23 mouse cellular contexts compared by ENCODE assay signal in genomic region chr10:18357212-18357611, GRCm38 (mm10). TPM values are rescaled to one million over a fixed set of nuclear protein-coding genes. Genes with fewer than 3 reads are reported as not detected.
DNase-seq lines count a peak whose midpoint lies in the region; ATAC-seq lines count a peak whose summit lies in the region.
"Had no signal": no experiment of that assay in that cellular context is flagged by ENCODE, and none has a peak within 500 bp of the region (broad histone marks: within the 10 kb centered on the region; RNA-seq: fewer than 3 reads in every experiment).

No protein-coding gene starts in this region.

- no peak overlapping the region for H3K27ac ChIP-seq in forebrain, embryonic 16.5 days (ENCODE audit: low read length)
- H3K27ac ChIP-seq in forebrain, embryonic 10.5 days = no peak overlapping the region
- no peak overlapping the region for H3K27ac ChIP-seq in lung, embryonic 16.5 days (ENCODE audit: low read length)
- H3K27ac ChIP-seq in hindbrain, embryonic 12.5 days = no peak overlapping the region
- H3K27ac ChIP-seq in hindbrain, embryonic 16.5 days (ENCODE audit: low read depth, low read length) = no peak overlapping the region
- H3K27ac ChIP-seq: embryonic facial prominence, embryonic 15.5 days; liver, embryonic 13.5 days; midbrain, embryonic 12.5 days had no signal

- no peak for DNase-seq in forebrain, embryonic 10.5 days (ENCODE audit: extremely low spot score, low spot score)
- DNase-seq in lung, postnatal 36 days = no peak
- DNase-seq: adrenal gland, adult 8-10 months; B cell, adult 2 months; cerebellum, adult 18-20 months; gastrocnemius, postnatal 14 days; heart, adult 18-20 months; heart, postnatal 10 days; kidney, postnatal 25 days; liver, embryonic 13.5 days; right cerebral cortex, postnatal 14 days had no signal

- no peak overlapping the region for H3K4me3 ChIP-seq in forebrain, embryonic 16.5 days (replicated peaks; ENCODE audit: low read length)
- H3K4me3 ChIP-seq in forebrain, embryonic 10.5 days = no peak overlapping the region
- H3K4me3 ChIP-seq in lung, embryonic 16.5 days (ENCODE audit: low read length) = no peak overlapping the region
- H3K4me3 ChIP-seq in hindbrain, embryonic 12.5 days = no peak overlapping the region
- no peak overlapping the region for H3K4me3 ChIP-seq in hindbrain, embryonic 16.5 days (ENCODE audit: low read length)
- H3K4me3 ChIP-seq: embryonic facial prominence, embryonic 15.5 days; heart, embryonic 12.5 days; liver, embryonic 13.5 days; midbrain, embryonic 12.5 days had no signal

- no peaks in the 10 kb centered on the region for H3K9me3 ChIP-seq in forebrain, embryonic 16.5 days (ENCODE audit: control insufficient read depth, low read length)
- no peaks in the 10 kb centered on the region for H3K9me3 ChIP-seq in forebrain, embryonic 10.5 days
- H3K9me3 ChIP-seq in lung, embryonic 16.5 days (ENCODE audit: control insufficient read depth, low read length) = no peaks in the 10 kb centered on the region
- no peaks in the 10 kb centered on the region for H3K9me3 ChIP-seq in hindbrain, embryonic 12.5 days (replicated peaks)
- H3K9me3 ChIP-seq in hindbrain, embryonic 16.5 days (ENCODE audit: control insufficient read depth, low read length) = no peaks in the 10 kb centered on the region
- H3K9me3 ChIP-seq: embryonic facial prominence, embryonic 15.5 days; G1E; heart, embryonic 12.5 days; liver, embryonic 13.5 days; midbrain, embryonic 12.5 days had no signal

- peaks cover 3% of the 10 kb centered on the region; the same call in 1 of the 2 replicates for H3K4me1 ChIP-seq in forebrain, embryonic 16.5 days (replicated peaks; ENCODE audit: control insufficient read depth, insufficient read depth, low read length)
- peaks cover 9% of the 10 kb centered on the region for H3K4me1 ChIP-seq in forebrain, embryonic 10.5 days
- no peaks in the 10 kb centered on the region for H3K4me1 ChIP-seq in lung, embryonic 16.5 days (replicated peaks; ENCODE audit: control insufficient read depth, insufficient read depth, low read length)
- H3K4me1 ChIP-seq in hindbrain, embryonic 12.5 days = no peaks in the 10 kb centered on the region
- H3K4me1 ChIP-seq in hindbrain, embryonic 16.5 days (ENCODE audit: control insufficient read depth, insufficient read depth, low read depth, low read length) = no peaks in the 10 kb centered on the region; the same call in 1 of the 2 replicates
- H3K4me1 ChIP-seq: liver, embryonic 13.5 days; midbrain, embryonic 12.5 days had no signal

- H3K4me2 ChIP-seq in forebrain, embryonic 16.5 days (ENCODE audit: low read length) = no peak overlapping the region
- no peak overlapping the region for H3K4me2 ChIP-seq in lung, embryonic 16.5 days (ENCODE audit: low read depth, low read length)
- H3K4me2 ChIP-seq in hindbrain, embryonic 12.5 days (replicated peaks) = no peak overlapping the region
- no peak overlapping the region for H3K4me2 ChIP-seq in hindbrain, embryonic 16.5 days (ENCODE audit: low read length)
- H3K4me2 ChIP-seq: embryonic facial prominence, embryonic 15.5 days; heart, embryonic 12.5 days; liver, embryonic 13.5 days; midbrain, embryonic 12.5 days had no signal

- WGBS in forebrain, embryonic 16.5 days = 72% methylated on average over 6 of the region's 6 CpGs
- 92% methylated on average over 6 of the region's 6 CpGs for WGBS in forebrain, embryonic 10.5 days
- WGBS in lung, embryonic 16.5 days = 58% methylated on average over 6 of the region's 6 CpGs
- WGBS in hindbrain, embryonic 12.5 days = 62% methylated on average over 6 of the region's 6 CpGs
- 46% methylated on average over 6 of the region's 6 CpGs for WGBS in hindbrain, embryonic 16.5 days

- peaks cover 7% of the 10 kb centered on the region for H3K27me3 ChIP-seq in forebrain, embryonic 16.5 days (replicated peaks; ENCODE audit: control insufficient read depth, insufficient read depth, low read length)
- no peaks in the 10 kb centered on the region for H3K27me3 ChIP-seq in forebrain, embryonic 10.5 days (ENCODE audit: poor library complexity, severe bottlenecking)
- no peaks in the 10 kb centered on the region for H3K27me3 ChIP-seq in lung, embryonic 16.5 days (ENCODE audit: control insufficient read depth, insufficient read depth, low read depth, low read length)
- H3K27me3 ChIP-seq in hindbrain, embryonic 12.5 days = no peaks in the 10 kb centered on the region
- H3K27me3 ChIP-seq in hindbrain, embryonic 16.5 days (replicated peaks; ENCODE audit: control insufficient read depth, insufficient read depth, low read length) = no peaks in the 10 kb centered on the region
- H3K27me3 ChIP-seq: CH12.LX; embryonic facial prominence, embryonic 15.5 days; heart, embryonic 12.5 days; liver, embryonic 13.5 days; midbrain, embryonic 12.5 days had no signal

- 0 out of 2 replicates have a peak, but pooled peaks have one; percentile 31 for ATAC-seq in forebrain, embryonic 16.5 days
- ATAC-seq in lung, embryonic 16.5 days (ENCODE audit: low read depth) = peak; percentile 64
- peak; percentile 69 for ATAC-seq in hindbrain, embryonic 12.5 days (ENCODE audit: low FRiP score)
- 0 out of 2 replicates have a peak, but pooled peaks have one; percentile 22 for ATAC-seq in hindbrain, embryonic 16.5 days
- ATAC-seq in granulocyte monocyte progenitor cell, adult 5-6 weeks (replicated peaks; ENCODE audit: poor library complexity, severe bottlenecking) = no peak
- ATAC-seq: activated CD4-positive, CD25-positive, alpha-beta regulatory T cell, adult 4 months; intestine, postnatal 0 days had no signal

- no peaks in the 10 kb centered on the region for H3K36me3 ChIP-seq in forebrain, embryonic 16.5 days (ENCODE audit: control insufficient read depth, insufficient read depth)
- no peaks in the 10 kb centered on the region for H3K36me3 ChIP-seq in forebrain, embryonic 10.5 days (replicated peaks)
- no peaks in the 10 kb centered on the region for H3K36me3 ChIP-seq in lung, embryonic 16.5 days (ENCODE audit: control insufficient read depth, insufficient read depth, low read length)
- H3K36me3 ChIP-seq in hindbrain, embryonic 12.5 days = no peaks in the 10 kb centered on the region
- H3K36me3 ChIP-seq in hindbrain, embryonic 16.5 days (ENCODE audit: control insufficient read depth, insufficient read depth, low read length) = no peaks in the 10 kb centered on the region
- H3K36me3 ChIP-seq: embryonic facial prominence, embryonic 15.5 days; G1E; heart, embryonic 12.5 days; liver, embryonic 13.5 days; midbrain, embryonic 12.5 days had no signal

- no peak overlapping the region for H3K9ac ChIP-seq in forebrain, embryonic 16.5 days (replicated peaks; ENCODE audit: low read depth, low read length)
- H3K9ac ChIP-seq in lung, embryonic 16.5 days (ENCODE audit: low read length) = no peak overlapping the region
- H3K9ac ChIP-seq in hindbrain, embryonic 12.5 days = no peak overlapping the region
- H3K9ac ChIP-seq in hindbrain, embryonic 16.5 days (ENCODE audit: low read depth, low read length) = no peak overlapping the region
- H3K9ac ChIP-seq: embryonic facial prominence, embryonic 15.5 days; heart, embryonic 12.5 days; liver, embryonic 13.5 days; midbrain, embryonic 12.5 days had no signal

RNA-seq across cellular contexts. Expression of gene Nhsl1, which starts 38.4 kb away (rescaled TPM):
- 16.9 and 17.4 TPM in 2 replicates for polyA plus RNA-seq in forebrain, embryonic 16.5 days (2015; fragmentation: Nextera tagmentation; extraction: Ambion mirVana)
- polyA plus RNA-seq in forebrain, embryonic 10.5 days (2016; fragmentation: Nextera tagmentation; extraction: Ambion mirVana) = 11.4 and 11.6 TPM in 2 replicates
- polyA plus RNA-seq in lung, embryonic 16.5 days (2015; fragmentation: Nextera tagmentation; extraction: Ambion mirVana) = 4.4 and 4.6 TPM in 2 replicates
- polyA plus RNA-seq in hindbrain, embryonic 12.5 days (2016; fragmentation: Nextera tagmentation; extraction: Ambion mirVana) = 21.9 and 22.0 TPM in 2 replicates
- polyA plus RNA-seq in hindbrain, embryonic 16.5 days (2015; fragmentation: Nextera tagmentation; extraction: Ambion mirVana) = 12.8 and 14.4 TPM in 2 replicates
- 0.15 and 1.7 TPM in 2 replicates for total RNA-seq in granulocyte monocyte progenitor cell, adult 5-6 weeks (2014; fragmentation: Nextera tagmentation)
- total RNA-seq in granulocyte monocyte progenitor cell, adult 5-6 weeks (2017) = 0.93 and 1.0 TPM in 2 replicates
- polyA plus RNA-seq: G1E had no signal
